Mouse (Mus musculus) right cerebral cortex, postnatal 10 days (tissue): Measurements from ENCODE around the gene Plcxd1.
"Not testable (repeated sequence)": the region's sequence is repeated elsewhere in the genome, so short reads cannot be mapped to it uniquely, and the experiment has no call there.

Source experiments
- DNase-seq, 2 experiments: peaks; one replicate each; pipeline ENCODE4 v3.0.0; 2021; ENCODE audit warnings: low spot score in 2 of 2

Plcxd1 gene

DNA sequence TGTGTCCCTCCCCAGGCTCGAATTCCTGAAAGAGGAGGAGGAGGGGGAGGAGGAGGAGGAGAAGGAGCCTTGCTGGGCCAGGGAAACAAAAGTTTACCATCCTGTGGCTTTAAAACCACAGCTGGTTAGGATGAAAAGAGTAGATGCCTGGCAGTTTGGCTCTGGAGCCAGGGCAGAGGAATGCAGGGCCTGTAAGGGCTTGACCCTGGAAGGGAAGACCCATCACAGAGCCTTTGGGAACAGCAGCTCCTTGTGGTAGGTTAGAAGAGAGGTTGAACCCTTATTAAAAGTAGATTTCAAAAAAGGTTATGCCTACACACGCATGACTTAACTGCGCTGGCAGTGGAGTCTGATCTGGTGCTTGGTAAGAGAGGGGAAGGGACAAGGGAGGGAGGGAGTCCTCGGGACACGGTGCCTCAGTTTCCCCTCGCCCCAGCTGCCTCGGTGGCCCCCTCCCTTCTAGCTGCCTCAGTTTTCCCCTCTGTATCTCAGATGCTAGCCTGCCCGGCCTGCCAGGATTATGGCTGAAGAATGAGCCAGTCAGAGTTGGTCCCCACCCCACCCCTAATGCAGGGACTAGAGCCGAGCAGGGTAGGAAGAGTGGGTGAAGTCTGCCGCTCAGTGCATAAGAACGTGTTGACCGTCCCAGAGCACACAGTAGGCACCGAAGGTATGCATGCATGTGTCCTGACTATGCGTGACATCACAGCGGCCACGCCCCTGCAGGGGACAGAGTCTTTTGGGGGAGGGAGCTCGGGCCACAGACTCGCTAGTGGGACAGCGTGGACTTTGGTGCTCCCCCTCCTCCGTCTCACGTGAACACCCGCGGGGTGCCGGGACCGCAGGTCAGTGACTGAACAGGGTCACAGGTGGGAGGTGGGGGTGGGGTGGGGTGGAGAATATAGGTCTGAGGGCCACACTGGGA is at the start of gene Plcxd1:
Gene Plcxd1, plus strand, starts transcription at position 314 of the 925 bp plus-strand sequence.
- DNase-seq = peak; percentile 49 to 66

DNA sequence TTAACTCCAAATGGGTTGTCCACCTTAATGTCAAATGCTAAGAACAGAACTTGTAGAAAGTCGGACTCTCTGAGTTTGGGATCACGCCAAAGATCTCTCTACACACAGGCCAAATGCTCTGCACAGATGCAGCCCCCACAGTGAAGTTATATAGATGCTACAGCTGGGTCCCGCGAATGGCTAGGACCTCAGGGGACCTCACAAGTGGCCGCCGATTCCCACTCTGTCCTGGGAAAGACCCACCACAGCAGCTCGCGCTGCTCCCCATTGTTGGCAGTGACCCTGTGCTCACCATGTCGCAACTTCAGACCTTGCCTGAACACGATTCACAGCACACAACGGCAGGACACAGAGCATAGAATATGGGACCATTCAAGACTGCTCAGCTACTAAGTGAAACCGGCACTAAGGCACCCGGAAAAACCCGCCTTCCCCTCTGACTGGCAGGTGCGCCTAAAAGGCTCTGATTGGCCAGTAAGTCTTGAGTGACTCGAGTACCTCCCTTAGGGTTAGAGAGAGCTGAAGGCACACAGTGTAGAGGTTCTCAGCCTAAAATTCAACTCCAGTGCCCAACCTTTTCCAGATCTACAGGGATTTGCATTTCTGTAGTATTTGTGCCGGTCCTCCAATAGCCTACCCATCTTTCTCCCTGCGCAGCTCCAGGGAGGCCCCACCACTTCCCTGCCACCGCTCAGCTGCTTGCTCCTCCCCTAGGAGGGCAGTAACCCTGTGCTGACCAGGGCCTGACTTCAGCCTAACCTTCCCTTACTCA is 41.9 kb upstream of the Plcxd1 start:
- peak; percentile 88 to 93 for DNase-seq

DNA sequence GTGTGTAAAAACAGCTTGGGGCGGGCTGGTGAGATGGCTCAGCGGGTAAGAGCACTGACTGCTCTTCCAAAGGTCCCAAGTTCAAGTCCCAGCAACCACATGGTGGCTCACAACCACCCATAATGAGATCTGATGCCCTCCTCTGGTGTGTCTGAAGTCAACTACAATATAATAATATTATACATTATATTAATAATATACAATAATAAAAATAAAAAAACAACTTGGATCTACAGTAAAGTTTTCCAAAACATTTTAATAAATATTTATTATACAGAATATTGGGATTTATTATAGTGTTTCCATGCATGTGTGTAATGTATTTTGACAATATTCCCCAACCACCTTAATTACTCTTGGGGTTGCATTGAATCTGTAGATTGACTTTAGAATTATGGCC is 27.4 kb upstream of the Plcxd1 start, which contains the start of gene Gm17655:
Gene Gm17655, minus strand, starts transcription at position 101 of the 400 bp plus-strand sequence.
- DNase-seq = not testable (repeated sequence)

DNA sequence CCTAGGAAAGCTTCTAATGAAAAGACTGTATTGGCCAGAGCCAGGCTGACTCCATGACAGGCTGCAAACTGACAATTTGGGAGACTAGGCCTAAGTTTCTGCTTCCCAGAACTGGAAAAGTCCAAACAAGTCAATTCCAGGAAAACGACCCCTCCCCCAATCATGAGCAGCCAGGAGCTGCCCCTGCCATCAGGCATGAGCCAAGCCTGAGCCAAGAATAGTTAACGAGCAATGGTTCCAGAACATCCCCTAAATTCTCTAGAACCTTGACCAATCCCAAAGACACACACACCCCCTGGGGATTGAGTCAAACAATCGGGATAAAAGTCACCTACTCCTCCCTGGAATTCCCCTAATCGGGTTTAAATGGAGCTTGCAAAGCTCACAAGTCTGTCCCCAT is 16.8 kb upstream of the Plcxd1 start:
- no peak for DNase-seq

DNA sequence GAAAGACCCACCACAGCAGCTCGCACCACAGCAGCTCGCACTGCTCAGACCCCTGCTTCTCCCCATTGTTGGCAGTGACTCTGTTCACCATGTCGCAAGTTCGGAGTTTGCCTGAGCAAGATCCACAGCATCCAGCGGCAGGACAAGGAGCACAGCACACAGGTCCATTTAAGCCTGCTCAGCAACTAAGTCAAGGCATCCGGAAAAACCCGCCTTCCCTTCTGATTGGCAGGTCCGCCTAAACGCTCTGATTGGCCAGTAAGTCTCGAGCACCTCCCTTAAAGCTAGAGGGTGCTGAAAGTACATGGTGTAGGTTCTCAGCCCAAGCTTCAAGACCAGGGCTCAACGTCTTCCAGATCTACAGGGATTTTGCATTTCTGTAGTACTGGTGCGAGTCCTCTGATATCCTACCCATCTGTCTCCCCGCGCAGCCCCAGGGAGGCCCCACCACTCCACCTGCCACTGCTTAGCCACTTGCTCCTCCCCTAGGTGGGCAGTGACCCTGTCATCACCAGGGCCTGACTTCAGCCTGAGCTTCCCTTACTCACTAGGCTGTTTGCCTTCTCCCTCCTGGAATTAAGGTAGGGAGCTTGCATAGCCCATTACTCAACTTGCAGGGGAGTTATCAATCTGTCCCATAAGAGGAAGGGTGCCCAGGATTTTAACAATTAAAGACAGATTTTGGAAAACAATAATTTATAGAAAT is 13.5 kb upstream of the Plcxd1 start:
- no peak for DNase-seq

DNA sequence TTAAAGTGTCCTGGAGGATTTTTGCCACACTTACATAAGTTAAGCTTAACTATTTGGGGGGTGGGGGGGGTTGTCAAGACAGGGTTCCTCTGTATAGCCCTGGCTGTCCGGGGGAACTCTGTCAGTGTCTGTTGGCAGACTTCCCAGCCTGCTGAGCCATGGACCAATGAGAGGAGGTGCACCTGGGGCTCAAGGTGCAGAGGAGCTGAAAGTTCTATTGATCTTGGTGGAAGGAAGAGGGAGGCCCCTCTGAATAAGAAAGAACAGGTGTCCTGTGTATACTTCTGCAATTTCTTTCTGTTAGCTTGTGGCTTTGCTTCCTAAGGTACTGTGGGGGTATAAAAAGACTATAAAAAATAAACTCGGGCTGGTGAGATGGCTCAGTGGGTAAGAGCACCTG is 8.2 kb upstream of the Plcxd1 start:
- no peak for DNase-seq

DNA sequence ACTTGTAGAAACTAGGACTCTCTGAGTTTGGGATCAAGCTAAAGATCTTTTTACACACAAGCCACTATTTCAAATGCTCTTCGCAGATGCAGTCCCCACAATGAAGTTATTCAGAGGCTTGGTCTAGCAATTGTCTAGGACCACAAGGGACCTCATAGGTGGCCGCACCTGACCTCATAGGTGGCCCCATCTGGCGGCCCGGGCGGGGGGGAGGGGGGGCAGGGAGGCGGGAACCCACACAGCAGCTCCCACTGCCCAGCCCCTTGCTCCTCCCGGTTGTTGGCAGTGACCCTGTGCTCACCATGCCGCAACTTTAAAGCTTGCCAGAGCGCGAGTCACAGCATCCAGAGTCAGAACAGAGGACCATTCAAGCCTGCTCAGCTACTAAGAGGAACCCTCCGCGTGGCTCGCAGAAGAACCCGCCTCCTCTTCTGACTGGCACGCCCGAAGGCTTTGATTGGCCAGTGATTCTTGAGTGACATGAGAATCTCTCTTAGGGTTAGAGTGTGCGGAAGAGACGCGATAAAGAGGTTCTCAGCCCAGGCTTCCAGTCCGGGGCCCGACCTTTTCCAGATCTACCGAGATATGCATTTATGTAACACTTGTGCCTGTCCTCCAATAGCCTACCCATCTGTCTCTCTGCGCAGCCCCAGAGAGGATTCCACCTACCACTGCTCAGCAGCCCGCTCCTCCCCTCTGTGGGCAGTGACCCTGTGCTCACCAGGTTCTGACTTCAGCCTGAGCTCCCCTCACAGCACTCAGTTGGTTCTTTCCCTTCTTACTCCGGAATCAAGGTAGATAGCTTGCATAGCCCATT is 5.5 kb upstream of the Plcxd1 start, which contains the start of gene Gm35315:
Gene Gm35315, minus strand, starts transcription at position 391 of the 817 bp plus-strand sequence.
- peak; percentile 94 to 95 for DNase-seq

DNA sequence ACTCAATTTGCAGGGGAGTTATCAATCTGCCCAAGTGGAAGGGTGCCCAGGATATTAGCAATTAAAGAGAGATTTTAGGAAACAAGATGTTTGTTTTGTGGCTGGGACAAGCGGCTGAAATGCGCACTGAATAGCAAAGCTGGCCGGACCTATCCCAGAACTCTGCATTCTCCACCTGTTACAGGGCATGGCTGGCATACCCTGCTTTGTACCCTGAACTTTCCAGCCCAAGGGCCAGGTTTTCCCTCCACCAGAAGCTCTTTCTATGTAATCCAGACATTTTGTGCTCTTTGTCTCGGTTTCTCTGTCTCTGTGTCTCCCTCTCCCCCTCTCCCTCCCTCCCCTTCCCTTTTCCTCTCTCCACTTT is 4.9 kb upstream of the Plcxd1 start:
- DNase-seq = peak in 1 of 2 experiments; percentile 29

DNA sequence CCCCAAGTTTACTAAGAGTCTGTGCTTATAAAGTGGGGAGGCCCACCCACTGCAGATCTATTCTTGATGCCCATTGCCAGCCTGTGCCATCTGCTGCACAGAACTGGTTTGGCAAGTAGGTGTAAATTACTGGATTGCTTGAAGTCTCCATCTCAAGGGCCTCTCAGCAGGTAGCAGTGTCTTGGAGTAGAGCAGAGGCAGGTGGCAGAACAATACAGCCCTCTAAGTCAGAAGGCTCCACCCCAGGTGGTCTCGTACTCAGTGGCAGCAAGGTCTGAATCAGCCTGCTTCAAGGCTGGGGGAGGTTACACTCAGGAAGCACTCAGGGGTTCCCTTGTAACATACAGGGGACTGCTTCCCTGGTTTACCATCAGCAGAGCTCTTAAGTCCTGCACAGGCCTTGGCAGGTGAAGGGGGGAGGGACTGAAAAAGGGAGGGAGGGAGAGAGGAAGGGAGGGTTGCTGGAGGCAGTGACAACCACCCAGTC is 735 bp upstream of the Plcxd1 start:
- DNase-seq = peak; percentile 62 to 73

DNA sequence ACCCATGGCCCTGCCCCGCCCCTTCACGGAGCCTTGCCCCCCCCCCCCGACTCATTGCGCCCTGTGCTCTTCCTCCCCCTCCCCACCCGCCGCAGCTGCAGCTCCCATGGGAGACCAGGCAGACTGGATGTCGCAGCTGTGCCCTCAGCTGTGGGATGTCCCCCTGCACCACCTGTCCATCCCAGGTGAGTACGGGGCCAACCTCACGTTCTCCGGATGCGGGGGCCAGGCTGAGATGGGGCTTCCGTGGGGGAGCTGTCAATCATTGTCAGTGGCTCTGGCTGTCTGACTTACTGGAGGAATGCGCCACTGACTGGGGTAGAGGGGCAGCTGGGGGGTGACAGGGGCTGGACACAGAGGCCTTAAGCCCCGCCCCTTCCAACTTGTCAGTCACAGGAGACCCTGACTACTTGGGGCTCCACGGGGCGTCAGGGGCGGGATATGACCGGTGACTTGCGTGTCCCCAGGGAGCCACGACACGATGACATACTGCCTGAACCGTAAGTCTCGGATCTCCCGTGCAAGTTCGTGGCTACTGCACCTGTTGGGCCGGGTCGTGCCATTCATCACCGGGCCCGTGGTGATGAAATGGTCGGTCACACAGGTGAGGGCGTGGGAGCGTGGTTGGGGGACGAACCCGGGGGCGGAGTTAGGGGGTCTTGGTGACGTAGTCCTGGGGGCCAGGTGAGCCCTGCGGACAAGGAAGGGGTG is 1.3 kb downstream of the Plcxd1 start:
- DNase-seq = peak; percentile 64 to 75

DNA sequence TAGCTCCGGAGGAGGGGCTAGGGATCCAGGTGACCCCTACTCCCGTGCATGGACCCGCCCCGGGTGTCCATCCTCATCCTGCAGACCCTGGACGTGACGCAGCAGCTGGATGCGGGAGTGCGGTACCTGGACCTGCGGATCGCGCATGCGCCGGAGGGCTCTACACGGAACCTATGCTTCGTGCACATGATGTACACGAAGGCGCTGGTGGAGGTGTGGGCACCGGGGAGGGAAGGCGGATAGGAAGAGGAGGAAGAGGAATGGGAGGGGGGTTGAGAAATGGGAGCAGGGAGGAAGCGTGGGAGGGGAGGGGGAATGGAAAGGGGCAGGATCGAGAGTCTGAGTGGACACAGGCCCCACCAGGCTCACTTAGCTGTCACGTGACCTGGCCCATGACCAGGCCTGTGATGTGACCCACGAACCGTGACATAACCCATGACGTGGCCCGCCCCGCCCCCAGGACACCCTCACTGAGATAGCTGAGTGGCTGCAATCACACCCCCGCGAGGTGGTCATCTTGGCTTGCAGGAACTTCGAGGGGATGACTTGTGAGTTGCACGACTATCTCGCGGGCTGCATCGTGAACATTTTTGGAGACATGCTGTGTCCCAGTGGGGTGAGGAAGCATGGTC is 2.1 kb downstream of the Plcxd1 start:
- DNase-seq = peak; percentile 87 to 89

DNA sequence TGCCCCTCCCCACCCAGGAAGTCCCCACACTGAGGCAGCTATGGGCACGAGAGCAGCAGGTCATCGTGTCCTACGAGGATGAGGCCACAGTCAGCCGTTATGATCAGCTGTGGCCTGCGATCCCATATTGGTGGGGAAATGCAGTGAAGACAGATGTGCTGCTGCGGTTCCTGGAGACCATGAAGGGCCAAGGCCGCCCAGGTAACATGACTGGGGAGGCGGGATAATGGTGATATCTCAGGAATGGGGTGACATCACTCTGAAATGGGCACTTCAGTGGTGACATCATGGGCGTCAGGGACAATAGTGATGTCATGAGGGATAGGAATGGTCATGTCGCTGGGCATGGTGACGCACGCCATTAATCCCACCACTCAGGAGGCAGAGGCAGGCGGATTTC is 2.7 kb downstream of the Plcxd1 start:
- peak; percentile 44 to 49 for DNase-seq

DNA sequence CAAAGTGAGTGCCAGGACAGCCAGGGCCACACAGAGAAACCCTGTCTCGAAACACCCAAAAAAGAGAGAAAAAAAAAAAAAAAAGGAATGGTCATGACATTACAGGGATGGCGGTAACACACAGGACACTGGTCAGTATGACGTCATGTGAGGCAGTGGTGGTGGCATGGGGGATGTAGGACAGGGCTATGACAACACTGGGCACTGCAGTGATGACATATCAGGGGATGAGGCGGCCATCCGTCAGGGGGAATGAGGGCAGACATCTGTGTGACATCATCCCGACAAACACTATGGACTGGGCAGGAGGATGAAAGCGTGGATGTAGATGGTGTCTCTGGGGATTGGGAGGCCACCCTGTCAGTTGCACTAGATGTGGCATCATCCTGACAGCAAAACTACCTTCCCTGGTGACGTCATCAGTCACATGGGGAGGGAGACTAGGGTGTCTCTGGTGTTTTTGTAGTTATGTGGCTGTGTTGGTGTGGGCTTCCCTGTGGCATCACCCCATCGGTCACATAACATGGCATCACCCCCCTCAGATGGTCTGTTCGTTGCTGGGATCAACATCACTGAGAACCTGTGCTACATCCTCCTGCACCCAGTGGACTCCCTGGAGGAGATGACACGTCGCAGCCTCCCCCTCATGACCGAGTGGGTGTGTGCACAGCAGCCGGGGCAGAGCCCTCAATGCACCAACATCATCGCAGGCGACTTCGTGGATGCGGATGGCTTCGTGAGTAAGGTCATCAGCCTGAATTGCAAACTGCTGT is 3.3 kb downstream of the Plcxd1 start:
- DNase-seq = peak; percentile 36 to 54

DNA sequence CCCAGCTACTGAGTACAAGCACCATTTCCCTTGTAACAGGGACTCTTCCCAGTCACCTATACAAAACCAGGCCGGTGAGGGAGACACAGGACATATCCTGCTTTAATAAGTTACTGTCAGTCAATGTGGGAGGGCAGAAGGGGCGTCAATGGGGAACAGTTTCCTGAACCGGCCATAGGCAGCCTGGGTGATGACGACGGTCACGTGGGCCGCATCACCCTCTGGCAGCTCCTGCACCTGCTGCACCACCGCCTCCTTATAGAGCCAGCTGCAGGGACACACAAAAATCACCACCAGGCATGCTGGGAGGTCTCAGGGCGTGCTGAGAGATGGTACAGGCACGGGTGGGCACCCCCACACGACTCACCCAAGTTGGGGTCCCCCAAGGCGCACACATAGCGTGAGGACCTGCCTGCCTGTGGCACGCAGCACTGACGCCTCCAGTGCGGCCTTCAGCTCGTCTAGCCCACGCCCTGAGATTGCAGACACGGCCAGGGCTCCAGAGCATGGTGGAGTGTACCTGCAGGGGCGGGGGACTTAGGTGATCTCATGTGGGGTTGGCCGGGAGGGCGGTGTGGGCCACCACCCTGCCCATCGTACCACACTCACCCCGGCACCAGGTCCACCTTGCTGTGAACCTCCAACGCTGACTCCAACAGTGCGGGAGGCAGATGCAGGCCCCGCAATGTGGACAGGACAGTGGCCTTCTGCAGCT is 4.3 kb downstream of the Plcxd1 start:
- peak; percentile 44 to 53 for DNase-seq

DNA sequence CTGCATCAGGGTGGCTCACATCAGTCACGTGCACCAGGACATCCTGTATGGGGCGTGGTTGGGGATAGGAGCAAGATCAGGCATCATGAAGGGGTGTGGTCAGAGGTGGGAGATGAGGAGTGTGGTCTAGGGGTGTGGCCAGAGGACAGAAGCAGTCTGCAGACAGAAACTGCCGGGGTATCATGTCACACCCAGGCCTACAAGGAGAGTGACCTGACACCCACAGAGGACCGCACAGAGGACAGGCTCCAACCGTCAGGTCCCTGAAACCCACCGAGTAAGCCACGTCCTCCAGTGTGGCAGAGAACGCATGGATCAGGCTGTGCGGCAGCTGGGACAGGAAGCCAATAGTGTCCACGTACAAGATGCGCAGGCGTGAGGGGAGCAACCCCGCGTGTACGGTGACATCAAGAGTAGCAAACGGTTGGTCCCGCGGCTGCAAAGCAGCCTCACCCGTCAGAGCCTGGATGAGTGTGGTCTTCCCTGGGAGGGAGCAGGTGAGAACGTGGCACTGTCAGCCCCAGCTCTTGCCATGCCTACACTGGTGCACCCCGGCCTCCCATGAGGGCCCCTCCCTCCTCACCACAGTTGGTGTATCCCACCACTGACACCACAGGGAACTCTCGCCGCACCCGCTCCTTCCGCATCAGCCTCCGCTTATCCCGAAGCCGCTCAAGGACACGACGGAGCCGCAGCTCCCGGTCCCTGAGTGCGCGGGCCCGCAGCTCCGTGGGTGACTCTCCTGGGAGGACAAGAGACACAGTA is 5.0 kb downstream of the Plcxd1 start:
- DNase-seq = peak; percentile 36 to 54

DNA sequence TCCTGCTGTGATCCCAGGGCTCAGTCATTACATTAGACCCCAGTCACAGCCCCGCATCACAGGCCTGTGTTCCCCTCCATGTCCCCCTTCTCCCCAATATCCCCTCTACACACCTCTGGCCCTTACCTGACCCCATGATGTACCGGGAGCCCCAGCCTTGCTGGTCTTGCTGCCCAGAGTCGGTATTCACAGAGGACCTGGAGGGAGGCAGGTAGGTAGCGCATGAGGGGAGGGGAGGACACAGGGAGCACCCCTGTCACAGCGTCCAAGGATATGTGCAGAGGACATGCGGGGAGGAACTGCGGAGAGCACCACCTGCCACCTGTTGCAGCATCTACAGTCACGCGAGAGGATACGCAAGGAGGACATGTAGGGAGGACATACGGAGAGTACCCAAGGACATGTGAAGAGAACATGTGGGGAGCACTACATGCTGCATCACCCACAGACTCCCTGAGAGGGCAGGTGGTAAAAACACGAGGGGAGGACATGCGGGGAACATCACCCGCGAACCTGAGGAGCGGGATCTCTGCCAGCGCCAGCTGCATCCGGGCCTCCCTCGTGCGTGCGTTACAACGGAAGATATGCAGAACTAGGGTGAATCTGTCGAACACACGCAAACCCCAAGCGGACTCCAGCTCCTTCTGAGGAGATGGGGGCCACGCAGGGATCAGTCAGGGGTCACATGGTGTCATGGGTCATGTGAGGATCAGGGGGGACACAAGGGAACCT is 6.5 kb downstream of the Plcxd1 start:
- peak; percentile 52 to 74 for DNase-seq
